Mouse (Mus musculus) midbrain, embryonic 10.5 days (tissue): ENCODE data around the gene Nom1. TPM values are rescaled to one million over a fixed set of nuclear protein-coding genes. Genes with fewer than 3 reads are reported as not detected.
"Not testable (repeated sequence)": the region's sequence is repeated elsewhere in the genome, so short reads cannot be mapped to it uniquely, and the experiment has no call there.

ENCODE experiments used
- DNase-seq: peaks from one replicate; pipeline ENCODE4 v3.0.0-alpha.2; 2017; ENCODE audit warnings: low spot score
- H3K27ac ChIP-seq: fragments of 300-500 bp; sonication (generic); replicated peaks from 2 replicates; pipeline ENCODE4 v1.5.1; 2016; ENCODE audit warnings: mild to moderate bottlenecking
- H3K27me3 ChIP-seq: fragments of 300-500 bp; sonication (generic); 2 replicates; pipeline ENCODE4 v1.6.1; 2016; ENCODE audit warnings: low read depth, mild to moderate bottlenecking; ENCODE audit not compliant: poor library complexity, severe bottlenecking
- H3K36me3 ChIP-seq: fragments of 300-500 bp; sonication (generic); 2 replicates; pipeline ENCODE4 v1.6.1; 2016; ENCODE audit warnings: mild to moderate bottlenecking, moderate library complexity
- H3K4me1 ChIP-seq: fragments of 300-500 bp; sonication (generic); 2 replicates; pipeline ENCODE4 v1.6.1; 2016
- H3K4me3 ChIP-seq: fragments of 300-500 bp; sonication (generic); 2 replicates; pipeline ENCODE4 v1.5.1; 2016; ENCODE audit warnings: mild to moderate bottlenecking, moderate library complexity
- H3K9me3 ChIP-seq: fragments of 300-500 bp; sonication (generic); replicated peaks from 2 replicates; pipeline ENCODE4 v1.6.1; 2016; ENCODE audit warnings: mild to moderate bottlenecking
- WGBS: fragments of 180-500 bp; shearing (Covaris S2); methylation state at CpG from one replicate; pipeline ENCODE4 v1.1.7; 2016; 5-methylcytosine and 5-hydroxymethylcytosine counted together
- polyA plus RNA-seq: library from polyadenylated mRNA; unstranded; fragments of >200 nt; fragmentation: Nextera tagmentation; extraction: Ambion mirVana; gene quantifications from 2 replicates; pipeline ENCODE4 v1.2.1, GENCODE M21; 2016

Nom1 gene
- polyA plus RNA-seq, result 27.7 and 33.7 TPM in 2 replicates

DNA sequence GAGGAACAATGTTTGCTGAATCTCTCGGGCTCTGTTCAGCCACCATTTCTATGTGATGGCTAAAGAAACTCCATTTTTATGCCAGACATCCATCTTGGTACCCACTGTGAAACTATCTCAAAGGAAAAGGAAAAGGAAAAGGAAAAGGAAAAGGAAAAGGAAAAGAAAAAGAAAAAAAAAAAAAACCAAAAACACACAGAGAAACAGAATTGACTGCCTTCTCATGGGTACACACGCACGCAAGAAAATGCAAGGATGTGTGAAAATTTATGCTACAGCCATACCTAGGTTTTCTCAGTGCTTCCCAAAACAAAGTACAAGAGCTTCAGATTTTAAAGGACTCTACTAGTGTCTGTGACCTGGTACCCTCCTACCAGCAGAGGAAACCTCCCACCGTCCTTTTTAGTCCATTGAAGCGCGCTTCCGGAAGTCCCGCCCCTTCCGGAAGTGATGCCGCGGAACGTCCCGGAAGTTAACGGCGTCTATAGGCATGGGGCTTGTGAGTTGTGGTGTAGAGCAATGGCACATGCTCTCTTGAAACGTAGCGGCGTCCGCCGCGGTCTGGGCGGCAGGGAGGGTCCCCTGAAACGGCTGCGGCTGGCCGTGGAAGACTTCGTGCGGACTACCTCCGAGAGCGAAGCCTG, at the start of gene Nom1:
Nom1 (plus strand) TSS at position 437 of the 644 bp plus-strand sequence.
- Histone ChIP-seq H3K27ac (peak within 1 kb of the TSS; percentile 87), H3K4me3 (peak within 1 kb of the TSS; percentile 97), H3K27me3 (no peaks in the 10 kb centered on the region), H3K9me3 (no peaks in the 10 kb centered on the region), H3K4me1 (peaks cover 27% of the 10 kb centered on the region), H3K36me3 (peaks cover 34% of the 10 kb centered on the region)
- peak; percentile 91 for DNase-seq
- WGBS, result 4% methylated on average over 29 of the region's 29 CpGs

DNA sequence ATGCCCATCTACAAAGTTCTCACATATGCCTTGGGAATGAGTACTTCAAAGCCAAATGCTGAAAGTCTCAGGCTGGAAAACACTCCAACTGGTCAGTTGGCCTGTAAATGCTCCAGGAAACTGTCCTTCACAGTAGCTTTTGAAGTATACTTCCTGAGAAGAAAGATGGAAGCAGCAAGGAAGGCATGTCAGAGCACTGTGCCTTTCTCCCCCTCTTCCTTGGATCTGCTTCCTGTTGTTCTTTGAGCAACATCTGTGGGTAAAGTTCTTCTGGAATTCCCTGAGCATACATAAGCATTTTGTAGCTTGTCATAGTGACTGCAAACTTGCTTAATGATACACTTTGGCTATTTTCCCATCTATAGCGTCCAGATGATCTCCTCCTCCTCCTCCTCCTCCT, 46.9 kb upstream of the Nom1 start:
- WGBS, result 79% methylated on average over 1 of the region's 1 CpGs
- Histone ChIP-seq H3K36me3 (no peaks in the 10 kb centered on the region), H3K4me1 (no peaks in the 10 kb centered on the region), H3K27ac (no peak overlapping the region), H3K27me3 (peaks cover 11% of the 10 kb centered on the region; the same call in 1 of the 2 replicates), H3K9me3 (no peaks in the 10 kb centered on the region), H3K4me3 (no peak overlapping the region)
- no peak for DNase-seq

DNA sequence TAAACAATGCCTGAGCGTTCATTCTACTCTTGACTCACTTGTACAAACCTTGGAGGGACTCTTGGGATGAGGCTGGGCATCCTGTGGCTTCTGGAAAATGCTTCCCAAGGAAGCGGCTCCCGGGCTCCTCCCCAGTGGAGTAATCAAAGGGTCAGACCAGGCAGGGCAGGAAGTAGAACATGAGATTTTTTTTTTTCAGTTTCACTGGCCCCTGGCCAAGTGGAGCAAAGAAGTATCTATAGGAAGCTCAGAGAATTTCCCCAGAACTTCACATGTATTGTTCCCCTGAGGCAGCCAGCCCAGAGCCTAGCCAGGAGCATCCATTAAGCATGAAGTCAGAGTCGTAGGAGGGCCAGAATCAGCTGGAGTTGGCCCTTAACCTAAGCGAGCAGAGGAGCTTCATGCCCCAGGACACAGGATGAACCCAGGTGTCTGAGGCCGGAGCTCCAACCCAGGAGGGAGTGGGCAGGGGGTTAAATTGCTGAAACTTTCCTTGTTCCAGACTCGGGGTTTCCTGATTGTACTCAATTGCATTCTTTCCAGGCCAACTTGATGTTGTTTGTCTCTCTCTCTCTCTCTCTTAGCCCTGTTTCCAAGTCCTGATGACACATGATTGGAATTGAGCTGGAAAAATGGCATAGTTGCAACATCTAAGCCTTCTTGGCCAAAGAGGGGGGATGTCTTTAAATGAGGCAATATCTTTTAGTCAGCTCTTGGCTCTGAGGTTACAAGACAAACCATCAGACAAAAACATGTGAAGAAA, 46.1 kb upstream of the Nom1 start:
- Histone ChIP-seq H3K27ac (no peak overlapping the region), H3K9me3 (no peaks in the 10 kb centered on the region), H3K4me3 (no peak overlapping the region), H3K36me3 (no peaks in the 10 kb centered on the region), H3K27me3 (peaks cover 11% of the 10 kb centered on the region; the same call in 1 of the 2 replicates), H3K4me1 (no peaks in the 10 kb centered on the region)
- 68% methylated on average over 7 of the region's 7 CpGs for WGBS
- DNase-seq, result no peak

DNA sequence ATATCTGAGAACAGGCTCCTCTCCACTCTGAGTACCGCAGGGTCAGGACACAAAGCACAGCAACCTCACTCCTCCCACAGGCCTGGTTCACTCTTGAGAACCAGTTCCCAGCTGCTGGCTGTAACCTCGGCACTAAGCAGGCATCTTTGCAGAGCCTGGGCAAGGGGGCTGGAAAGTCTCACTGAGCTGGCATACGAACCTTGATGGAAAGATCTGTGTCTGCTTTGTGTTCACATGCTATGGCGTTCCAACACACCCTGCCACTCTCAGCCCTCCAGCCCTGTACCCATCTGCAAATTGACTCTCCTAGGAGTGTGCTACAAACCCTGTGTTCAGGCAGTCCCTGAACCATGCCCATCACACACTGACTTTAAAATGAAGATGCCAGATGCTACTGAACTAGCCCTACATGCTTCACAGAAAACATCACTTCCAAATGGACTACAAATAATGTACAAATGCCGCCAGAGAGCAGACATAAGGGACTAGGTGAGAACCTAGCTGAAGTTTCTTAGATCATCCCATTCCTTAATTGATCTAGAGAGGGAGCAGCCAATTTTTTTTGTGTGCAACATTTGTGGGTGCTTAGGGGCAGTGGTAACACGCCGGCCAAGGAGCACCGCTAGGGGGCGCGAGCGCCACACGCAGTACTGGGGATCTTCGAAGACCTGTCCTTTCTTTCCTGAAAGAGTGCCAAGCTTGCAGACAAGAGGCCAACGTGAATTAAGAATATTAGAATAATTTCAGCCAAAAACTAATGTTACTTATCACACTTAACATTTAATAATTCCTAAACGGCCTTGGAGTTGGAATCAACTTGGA, 45.3 kb upstream of the Nom1 start:
- H3K9me3 ChIP-seq, result no peaks in the 10 kb centered on the region
- no peak overlapping the region for H3K4me3 ChIP-seq
- peaks cover 11% of the 10 kb centered on the region; the same call in 1 of the 2 replicates for H3K27me3 ChIP-seq
- DNase-seq, result peak; percentile 73
- no peaks in the 10 kb centered on the region for H3K36me3 ChIP-seq
- no peaks in the 10 kb centered on the region for H3K4me1 ChIP-seq
- WGBS, result 22% methylated on average over 15 of the region's 15 CpGs
- H3K27ac ChIP-seq, result no peak overlapping the region

DNA sequence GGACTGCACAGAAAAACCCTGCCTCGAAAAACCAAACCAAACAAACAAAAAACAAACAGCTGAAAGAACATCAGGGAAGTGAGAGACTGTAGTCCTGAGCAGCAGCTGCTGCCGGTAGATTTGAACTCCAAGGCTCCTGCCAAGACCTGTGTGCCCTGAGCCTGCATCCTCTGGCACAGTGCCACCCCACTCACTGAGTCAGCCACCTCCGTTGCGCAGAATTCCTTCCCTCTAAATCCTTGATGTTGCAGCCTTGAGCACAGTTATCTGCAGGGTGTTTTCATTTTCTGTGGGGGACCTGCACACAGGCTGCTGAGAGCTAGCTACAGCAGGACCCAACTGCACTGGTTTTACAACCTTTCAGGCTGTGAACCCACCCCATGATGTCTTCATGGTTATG, 36.0 kb upstream of the Nom1 start:
- Histone ChIP-seq H3K36me3 (no peaks in the 10 kb centered on the region), H3K4me3 (no peak overlapping the region), H3K9me3 (0 out of 2 replicates have a peak, but pooled peaks cover 4% of the 10 kb centered on the region), H3K27me3 (no peaks in the 10 kb centered on the region), H3K4me1 (no peaks in the 10 kb centered on the region), H3K27ac (no peak overlapping the region)
- WGBS, result 75% methylated on average over 4 of the region's 4 CpGs
- no peak for DNase-seq

DNA sequence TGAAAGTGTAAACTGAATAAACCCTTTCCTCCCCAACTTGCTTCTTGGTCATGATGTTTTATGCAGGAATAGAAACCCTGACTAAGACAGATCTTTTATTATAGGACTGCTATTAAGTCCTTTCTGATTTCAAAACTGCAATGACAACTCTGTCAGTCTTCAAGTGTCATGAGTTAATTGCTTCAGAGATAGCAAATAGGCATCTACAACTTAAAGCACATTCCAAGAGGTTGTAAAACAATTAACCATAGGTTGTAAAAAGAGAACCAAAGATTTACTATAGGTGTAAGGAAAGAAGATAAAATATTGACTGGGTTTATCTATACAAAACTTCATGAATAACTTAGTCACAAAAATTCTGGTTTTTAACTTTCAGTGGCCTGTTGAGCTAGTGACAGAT, 23.6 kb upstream of the Nom1 start:
- Histone ChIP-seq H3K4me3 (no peak overlapping the region), H3K27ac (no peak overlapping the region), H3K9me3 (no peaks in the 10 kb centered on the region), H3K36me3 (no peaks in the 10 kb centered on the region), H3K27me3 (no peaks in the 10 kb centered on the region), H3K4me1 (no peaks in the 10 kb centered on the region)
- DNase-seq, result no peak

DNA sequence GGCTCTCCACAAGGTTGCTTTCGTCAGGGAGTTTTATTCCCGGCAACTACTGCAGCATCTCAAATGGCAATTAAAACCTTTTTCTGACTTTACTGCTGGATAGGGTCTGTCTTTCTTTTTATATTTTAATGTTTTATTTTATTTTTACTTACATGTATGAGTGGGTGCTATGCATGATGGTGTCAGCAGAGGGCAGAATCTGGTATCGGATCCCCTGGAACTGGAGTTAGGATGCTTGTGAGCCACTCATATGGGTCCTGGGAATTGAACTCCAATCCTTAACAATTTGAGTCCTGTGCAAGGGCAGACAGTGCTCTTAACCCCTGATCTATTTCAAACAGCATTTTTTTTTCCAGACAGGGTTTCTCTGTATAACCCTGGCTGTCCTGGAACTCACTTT, 21.4 kb upstream of the Nom1 start:
- H3K27me3 ChIP-seq, result no peaks in the 10 kb centered on the region
- H3K4me1 ChIP-seq, result no peaks in the 10 kb centered on the region
- no peak for DNase-seq
- H3K9me3 ChIP-seq, result no peaks in the 10 kb centered on the region; the same call in 1 of the 2 replicates
- 83% methylated on average over 3 of the region's 3 CpGs for WGBS
- no peak overlapping the region for H3K27ac ChIP-seq
- no peak overlapping the region for H3K4me3 ChIP-seq
- no peaks in the 10 kb centered on the region for H3K36me3 ChIP-seq

DNA sequence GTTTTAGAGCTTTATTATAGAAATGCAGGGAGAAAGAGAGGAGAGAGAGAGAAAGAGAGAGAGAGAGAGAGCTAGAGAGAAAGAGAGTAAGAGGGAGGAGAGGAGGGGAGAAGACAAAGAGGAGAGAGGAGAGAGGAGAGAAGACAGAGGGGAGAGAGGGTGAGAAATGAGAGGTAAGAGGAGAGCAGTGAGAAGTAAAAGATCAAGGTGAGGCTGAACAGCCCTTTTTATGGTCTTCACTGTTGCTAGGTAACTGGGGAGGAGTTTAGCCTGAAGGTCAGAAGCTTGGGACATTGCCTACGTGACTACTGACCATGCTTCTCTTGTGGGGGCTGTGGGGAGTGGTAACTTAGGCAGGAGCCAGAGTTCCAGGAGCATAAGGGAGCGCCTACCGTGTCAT, 11.1 kb upstream of the Nom1 start:
- 70% methylated on average over 3 of the region's 3 CpGs for WGBS
- DNase-seq, H3K4me3 ChIP-seq, H3K36me3 ChIP-seq, H3K27me3 ChIP-seq, H3K4me1 ChIP-seq, H3K27ac ChIP-seq, H3K9me3 ChIP-seq: not testable (repeated sequence)

DNA sequence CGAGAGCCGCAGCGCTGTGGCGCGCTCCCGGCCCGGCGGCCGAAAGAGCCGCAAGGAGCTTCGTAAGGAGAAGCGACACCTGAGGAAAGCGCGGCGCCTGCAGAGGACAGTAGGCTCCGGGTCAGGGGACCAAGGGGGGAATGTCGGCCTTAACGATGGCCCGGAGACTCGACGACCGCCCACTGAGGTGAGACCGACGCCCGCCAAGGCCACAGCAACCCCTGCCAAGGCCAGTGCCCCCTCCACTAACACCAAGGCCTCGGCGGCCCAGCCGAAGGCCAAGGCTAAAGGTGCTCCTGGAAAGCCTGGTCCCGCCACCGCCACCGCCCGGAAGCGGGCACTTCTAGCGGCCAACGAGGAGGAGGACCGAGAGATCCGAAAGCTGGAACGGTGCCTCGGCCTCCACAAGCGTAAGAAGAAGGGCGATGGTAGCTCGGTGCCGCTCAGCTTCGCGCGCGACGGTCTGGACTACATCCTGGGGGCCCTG, 451 bp downstream of the Nom1 start:
- under 1% methylated on average over 48 of the region's 48 CpGs for WGBS
- H3K4me3 ChIP-seq, result peak overlapping the region; percentile 97
- H3K36me3 ChIP-seq, result peaks cover 40% of the 10 kb centered on the region
- peaks cover 27% of the 10 kb centered on the region for H3K4me1 ChIP-seq
- no peaks in the 10 kb centered on the region for H3K9me3 ChIP-seq
- H3K27ac ChIP-seq, result peak overlapping the region; percentile 87
- H3K27me3 ChIP-seq, result no peaks in the 10 kb centered on the region
- no peak for DNase-seq

DNA sequence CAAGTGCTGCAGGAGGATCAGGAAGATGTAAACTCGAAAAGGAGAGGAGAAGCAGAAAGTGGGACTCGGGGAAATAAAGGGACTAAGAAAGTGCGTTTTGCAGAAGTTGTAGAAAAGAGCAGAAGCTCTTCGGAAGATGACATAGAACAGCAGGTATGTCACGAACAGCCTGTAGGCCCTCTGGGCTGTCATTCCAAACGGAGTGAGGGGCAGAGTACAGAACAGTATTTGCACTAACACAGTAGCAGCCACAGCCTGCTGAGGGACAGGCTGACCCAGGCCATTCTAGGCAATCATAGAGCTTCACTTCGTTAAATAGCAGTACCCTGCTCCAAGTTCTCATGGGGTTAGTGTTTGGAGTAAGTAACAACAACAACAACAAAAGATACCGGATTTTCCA, 1.0 kb downstream of the Nom1 start:
- H3K36me3 ChIP-seq, result peaks cover 46% of the 10 kb centered on the region
- H3K27ac ChIP-seq, result peak overlapping the region; percentile 87
- 60% methylated on average over 8 of the region's 8 CpGs for WGBS
- H3K4me1 ChIP-seq, result peaks cover 27% of the 10 kb centered on the region
- no peaks in the 10 kb centered on the region for H3K27me3 ChIP-seq
- H3K9me3 ChIP-seq, result no peaks in the 10 kb centered on the region
- peak overlapping the region; percentile 97 for H3K4me3 ChIP-seq
- no peak for DNase-seq

DNA sequence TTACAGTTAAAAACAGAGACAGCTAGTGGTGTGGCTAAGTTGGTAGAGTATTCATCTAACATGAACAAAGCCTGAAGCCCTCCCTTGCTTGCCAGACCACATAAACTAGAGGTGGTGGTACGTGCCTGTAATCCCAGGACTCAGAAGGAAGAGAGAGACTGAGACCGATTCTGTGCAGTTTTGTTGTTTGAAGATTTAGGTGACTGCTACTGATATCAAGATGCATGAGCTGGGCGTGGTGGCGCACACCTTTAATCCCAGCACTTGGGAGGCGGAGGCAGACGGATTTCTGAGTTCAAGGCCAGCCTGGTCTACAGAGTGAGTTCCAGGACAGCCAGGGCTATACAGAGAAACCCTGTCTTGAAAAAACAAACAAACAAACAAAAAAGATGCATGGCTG, 2.3 kb downstream of the Nom1 start:
- not testable (repeated sequence) for H3K27ac ChIP-seq
- H3K36me3 ChIP-seq, result peaks cover 58% of the 10 kb centered on the region

DNA sequence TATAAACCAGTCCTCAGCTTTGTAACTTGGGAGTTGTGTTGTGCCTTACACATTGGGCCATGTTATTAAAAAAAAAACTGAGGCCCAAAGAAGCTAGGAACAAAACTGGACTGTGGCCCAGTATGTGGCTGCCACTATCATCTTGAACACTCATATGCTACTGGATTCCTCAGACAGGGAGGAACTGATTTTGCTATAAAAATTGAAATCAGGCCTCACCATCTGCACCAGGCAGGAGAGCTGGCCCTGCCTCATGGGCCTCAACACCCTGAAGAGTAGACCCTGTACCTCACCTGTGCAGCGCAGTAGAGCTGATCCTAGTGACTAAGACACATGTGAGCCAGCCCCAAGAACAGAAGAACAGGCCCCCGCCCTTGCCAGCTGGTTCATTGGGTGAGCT, 10.8 kb downstream of the Nom1 start:
- no peak for DNase-seq
- Histone ChIP-seq H3K36me3 (peaks cover 99% of the 10 kb centered on the region), H3K4me1 (no peaks in the 10 kb centered on the region), H3K27ac (no peak overlapping the region), H3K27me3 (no peaks in the 10 kb centered on the region), H3K9me3 (no peaks in the 10 kb centered on the region), H3K4me3 (no peak overlapping the region)
- WGBS, result 97% methylated on average over 2 of the region's 2 CpGs

More for the DNA sequence above, 2.3 kb downstream of the Nom1 start:
- WGBS, result 94% methylated on average over 6 of the region's 6 CpGs
- not testable (repeated sequence) for H3K9me3 ChIP-seq, H3K4me3 ChIP-seq, H3K27me3 ChIP-seq
- H3K4me1 ChIP-seq, result peaks cover 27% of the 10 kb centered on the region
- peak; percentile 3 for DNase-seq
